Mouse (Mus musculus): ENCODE results near the gene Fbxo9.
"Not testable (repeated sequence)": the region's sequence is repeated elsewhere in the genome, so short reads cannot be mapped to it uniquely, and the experiment has no call there.

The Fbxo9 gene

DNA sequence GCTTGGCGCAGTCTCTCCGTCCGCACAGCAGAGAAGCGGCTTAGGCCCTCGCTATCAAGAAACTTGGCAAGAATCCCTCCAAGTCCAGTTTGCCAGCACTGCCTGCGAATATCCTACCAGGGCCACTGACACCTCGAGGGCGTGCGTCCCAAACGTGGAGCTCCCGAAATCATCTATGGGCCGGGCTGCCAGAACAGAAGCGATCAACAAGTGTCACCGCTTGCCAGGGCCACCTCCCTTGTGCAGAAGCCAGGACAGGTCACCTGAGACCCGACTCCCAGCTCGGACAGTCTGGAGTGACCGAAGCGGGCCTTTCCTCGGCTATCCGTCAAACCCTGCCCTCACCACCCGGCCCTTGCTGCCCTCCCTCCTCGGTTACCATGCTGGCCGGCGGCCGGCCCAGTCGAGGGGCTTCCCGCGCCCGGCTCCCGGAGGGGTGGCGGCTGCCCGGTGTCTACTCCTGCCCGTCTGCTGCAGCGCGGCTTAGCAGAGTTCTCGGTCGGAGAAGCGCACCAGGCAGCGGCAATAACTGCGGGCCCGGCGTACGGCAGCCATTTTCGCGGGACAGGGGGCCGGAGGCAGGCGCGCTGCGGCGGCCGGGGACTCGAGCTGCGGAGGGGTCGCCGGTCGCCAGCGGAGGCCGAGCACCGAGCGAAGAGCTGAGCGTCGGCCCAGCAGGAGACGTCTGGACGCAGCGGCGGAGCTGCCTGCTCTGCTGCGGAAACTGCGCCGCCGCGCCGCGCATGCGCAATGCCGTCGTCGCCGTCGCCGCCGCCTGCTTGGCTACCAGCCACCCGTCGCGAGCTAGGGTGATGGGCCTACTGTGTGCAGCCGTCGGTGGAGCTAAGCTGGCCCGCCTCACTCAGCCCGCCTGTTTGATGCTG, 711 bp downstream of the Fbxo9 start:
- DNase-seq, result peak; percentile 88

DNA sequence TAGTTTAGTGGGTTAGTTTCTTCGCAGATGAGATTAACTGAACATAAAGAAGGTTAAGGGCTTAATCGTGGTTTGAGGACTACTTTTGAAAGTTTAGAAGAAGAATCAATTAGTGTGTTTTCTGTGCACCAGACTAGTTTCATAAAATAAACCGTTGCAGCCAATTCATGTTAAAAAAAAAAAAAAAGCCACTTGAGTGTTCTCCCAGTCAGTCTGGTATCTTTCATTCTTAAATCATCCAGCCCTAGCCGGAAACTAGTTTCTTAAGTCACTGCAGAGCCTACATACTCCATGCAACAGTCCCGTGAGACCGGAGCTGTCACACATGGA, 1.3 kb downstream of the Fbxo9 start:
- no peak for DNase-seq

DNA sequence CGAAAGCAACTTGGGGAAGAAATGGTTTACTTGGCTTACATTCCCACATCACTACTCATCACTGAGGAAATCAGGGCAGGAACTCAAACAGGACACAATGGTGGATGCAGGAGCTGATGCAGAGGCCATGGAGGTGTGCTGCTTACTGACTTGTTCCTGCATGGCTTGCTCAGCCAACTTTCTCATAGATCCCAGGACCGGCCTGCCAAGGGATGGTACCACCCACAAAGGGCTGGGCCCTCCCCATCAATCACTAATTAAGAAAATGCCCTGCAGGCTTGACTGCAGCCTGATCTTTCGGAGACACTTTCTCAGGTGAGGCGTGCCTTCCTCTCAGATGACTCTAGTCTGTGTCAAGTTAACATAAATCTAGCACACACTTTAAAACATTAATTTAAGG, 2.0 kb downstream of the Fbxo9 start:
- DNase-seq, result no peak

DNA sequence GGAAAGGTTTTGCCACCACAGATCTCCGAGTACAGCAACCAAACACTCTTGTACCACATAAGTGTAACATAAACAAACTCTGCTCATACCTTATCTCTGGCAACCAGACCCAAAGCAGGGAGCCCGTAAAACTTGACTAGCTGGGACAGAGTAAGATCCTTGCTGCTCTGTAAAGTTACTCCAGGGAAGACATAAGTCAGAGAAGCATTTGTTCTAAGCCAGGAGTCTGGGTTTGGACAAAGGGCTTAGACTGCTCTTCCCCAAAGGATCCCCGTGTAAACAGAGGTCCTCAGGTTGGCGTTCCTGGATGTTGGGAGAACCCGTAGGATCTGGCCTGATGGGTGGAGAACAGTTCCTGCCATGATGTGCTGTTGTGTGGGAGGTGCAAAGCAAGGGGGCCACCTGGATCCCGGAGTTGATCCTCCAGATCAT, 3.3 kb downstream of the Fbxo9 start:
- no peak for DNase-seq

DNA sequence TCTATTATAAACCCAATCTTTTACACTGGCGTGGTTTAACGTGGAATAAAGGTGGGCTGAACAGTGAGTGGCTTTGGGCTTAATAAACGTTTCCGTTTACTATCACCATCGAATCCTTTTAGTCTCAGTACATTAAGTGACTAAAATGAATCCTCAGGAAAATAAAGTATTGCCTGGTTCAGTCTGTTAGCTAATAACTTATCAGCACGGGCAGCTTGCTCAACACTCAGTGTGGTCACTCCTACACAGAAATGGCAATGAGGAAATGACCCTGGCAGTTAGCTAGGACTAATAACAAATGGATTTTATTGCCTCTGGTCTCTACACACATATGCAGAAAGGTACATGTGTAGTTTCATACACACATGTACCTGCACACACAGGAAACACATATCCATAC, 3.9 kb downstream of the Fbxo9 start:
- DNase-seq, result no peak

DNA sequence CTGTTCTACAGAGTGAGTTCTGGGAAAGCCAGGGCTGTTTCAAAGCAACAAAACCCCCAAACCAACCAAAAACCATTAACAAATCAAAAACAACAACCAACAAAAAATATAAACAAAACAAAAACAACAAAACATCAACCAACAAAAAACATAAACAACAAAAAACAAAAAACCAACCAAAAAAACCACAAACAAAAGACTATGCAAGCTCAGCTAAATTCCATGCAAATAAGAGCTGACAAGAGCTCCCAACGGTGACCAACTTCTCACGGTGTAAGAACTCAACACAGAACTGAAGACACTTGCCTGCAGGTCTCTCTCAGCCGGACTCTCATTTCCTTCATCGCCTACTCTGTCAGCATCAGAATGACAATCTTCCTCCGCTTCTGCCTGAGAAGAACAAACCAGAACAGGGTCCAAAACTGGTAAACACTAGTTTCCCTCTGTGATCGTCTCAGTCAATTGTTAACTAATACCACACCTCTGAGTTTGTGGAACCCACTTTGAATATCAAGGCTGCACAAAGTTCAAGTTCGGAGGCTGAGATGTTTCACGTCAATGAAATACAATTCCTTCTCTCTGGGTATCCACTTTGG, 4.8 kb downstream of the Fbxo9 start:
- DNase-seq, result no peak

DNA sequence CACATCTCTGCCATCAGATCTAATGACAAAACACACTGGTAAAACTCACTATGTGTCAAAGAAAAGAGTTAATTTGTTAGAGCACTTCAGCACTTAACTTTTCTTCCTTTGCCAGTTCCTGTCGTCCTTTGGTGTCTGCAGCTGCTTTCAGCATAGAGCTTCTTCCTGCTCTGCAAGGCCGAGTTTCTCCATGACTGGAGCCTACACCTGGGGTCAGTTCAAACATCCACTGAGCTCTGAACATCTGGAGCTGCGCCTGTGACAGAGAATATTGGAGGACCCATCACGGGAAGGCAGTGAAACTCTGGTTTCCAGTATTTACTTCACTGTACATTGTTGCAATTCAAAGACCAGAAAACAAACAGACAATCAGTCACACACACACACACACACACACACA, 7.4 kb downstream of the Fbxo9 start:
- DNase-seq, result peak; percentile 47

DNA sequence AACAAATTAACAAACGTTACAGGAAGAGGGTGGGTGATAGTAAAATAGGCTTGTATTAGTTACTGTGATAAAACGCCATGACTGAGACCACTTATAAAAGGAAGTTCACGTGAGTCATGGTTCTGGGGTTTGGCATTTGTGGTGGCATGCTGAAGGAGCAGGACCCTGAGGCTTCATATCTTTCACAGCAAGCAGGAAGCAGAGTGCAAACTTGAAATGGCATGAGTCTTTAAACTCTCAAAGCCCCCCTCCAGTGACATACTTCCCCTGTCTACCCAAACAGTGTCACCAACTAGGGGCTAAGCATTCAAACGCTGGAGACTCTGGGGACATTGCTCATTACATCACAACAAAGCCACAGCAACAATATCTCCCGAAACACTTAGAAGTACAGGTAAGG, 7.9 kb downstream of the Fbxo9 start:
- DNase-seq, result peak; percentile 22

DNA sequence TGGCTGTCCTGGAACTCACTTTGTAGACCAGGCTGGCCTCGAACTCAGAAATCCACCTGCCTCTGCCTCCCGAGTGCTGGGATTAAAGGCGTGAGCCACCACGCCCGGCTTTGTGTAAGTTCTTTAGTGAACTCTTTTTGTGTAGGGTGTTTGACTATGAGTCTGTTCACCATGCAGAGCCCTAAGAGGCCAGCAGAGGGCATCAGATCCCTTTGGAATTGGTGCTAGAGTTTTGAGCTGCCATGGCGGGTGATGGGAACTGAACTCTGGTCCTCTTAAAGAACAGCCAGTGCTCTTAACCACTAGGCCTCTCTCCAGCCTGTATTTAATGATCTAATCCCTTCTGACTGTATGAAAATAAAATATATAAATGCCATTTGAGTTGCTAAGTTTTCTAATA, 12.5 kb downstream of the Fbxo9 start:
- peak; percentile 36 for DNase-seq

DNA sequence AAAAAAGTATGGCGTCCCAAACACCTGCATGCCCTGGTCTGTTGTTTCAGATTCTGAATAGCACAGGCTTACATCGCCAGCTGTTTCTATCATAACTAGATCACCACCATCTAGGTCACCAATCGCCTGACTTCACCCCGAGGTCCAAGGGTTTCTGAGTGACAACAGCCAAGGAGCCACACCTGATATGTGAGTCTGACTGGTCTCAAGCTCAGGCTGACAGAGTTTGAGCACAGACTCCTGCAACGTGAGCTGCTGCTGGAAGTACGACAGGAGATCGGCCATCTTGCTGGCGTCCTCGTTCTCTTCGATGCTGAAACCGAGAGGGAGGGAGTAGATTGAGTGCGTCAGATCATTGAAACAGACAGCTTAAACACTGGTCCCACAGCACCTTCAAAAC, 13.2 kb downstream of the Fbxo9 start:
- DNase-seq, result no peak

DNA sequence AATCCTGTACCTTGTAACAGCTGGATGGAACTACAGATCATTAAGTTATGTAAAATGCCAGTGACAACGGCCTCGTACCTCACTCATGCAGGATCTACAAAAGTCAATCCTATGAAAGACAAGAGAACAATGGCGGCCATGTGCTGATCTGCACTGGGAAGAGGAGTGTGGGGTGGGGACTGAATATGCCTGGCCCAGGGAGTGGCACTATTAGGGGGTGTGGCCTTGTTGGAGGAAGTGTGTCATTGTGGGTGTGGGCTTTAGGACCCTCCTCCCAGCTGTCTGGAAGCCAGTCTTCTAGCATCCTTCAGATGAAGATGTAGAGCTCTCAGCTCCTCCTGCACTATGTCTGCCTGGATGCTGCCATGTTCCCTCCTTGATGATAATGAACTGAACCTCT, 18.3 kb downstream of the Fbxo9 start:
- DNase-seq, result no peak

DNA sequence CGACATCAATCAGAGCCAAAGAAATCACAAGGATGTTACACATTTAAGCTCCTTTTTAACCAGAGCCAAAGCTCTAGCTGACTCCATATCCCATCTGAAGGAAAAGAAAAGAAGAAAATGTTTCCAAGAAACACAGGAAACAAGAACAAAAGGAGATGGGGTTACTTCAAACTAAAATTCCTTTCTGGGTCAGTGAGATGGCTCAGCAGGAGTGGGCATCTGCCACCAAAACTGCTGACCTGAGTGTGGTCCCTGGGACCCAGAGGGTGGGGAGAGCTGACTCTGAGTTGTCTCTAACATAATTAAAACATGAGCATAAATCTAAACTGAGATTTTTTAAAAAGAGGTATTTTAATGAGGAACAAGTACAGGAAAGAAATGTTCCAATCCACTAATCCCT, 19.0 kb downstream of the Fbxo9 start:
- no peak for DNase-seq

DNA sequence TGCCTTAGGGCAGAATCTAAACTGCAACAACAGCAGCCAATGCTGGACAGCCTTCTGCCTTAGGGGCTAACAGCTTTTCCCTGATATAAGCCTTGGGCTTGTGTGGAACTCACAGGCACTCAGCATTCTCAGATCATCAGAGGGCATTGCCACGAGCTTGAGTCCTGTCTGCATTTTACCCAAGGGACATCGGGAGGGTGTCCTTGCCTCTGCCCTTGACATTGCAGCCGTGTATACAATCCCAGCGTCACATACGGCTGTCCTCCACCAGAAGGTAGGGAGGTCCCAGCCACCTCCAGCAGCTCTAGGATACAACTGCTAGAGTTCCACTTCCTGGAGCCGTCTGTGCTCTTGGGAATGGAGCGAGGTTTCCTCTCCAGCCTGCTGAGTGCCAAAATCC, 19.9 kb downstream of the Fbxo9 start:
- DNase-seq, result no peak

DNA sequence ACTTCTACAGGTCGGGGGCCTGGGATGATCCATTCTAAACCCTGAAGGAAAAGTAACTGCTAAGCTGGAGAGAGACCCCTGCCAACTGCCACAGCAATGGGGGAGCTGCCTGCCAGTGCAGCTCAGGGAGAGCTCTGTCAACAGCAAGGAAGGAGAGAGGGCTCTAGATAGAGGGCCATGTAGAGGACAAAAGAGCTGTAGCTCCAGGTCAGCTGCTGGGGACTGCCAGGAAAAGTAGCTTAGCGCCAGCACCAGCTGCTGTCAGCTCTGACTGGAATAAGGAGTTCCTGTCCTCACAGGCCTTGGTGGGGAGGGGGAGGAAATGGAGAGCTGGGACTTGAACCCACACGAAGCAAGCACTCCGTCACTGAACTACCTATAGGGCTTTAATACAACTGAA, 20.3 kb downstream of the Fbxo9 start:
- DNase-seq, result no peak

DNA sequence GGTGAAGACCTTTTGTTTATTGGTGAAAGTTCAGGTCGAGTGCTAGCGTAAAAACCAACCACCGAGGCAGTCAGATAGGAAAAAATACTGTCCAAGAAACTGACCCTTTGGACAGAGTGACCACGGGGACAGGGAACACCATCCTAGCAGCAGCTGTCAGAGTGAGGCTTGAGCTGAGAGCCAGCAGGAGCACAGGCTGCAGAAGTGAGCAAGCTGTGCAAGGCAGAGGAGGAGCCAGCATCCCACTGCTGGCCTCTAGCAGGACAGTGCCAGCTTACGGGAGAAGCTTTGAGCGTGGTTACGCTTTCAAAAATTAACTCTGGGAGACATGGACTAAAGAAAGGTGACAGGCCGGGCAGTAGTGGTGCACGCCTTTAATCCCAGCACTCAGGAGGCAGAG, 21.1 kb downstream of the Fbxo9 start:
- no peak for DNase-seq

DNA sequence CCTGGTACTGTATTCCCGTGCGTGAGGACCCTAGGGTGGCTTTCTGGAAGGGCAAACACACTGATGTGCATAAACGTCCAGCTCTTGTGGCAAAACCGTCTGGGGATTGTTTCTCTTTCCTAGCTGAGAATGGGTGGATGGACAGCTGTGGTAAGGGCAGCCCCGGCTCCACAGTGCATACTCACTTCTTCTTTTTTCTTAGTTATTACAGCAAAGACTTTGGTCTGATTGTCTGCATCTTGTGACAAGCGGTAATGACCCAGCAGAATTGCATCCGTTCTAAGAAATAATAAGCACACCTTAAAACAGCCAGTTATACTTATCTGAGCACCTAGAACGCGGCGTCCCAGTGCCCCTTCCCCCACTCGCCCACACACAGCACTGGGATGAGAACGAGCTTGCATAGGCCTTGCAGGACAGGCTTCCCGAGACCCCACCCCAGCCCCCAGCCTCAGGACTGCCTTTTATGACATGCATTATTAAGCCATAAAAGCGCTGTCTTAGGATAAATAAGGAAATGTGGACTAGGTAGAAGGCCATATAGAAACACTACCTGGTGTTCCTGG, 23.1 kb downstream of the Fbxo9 start:
- DNase-seq, result no peak

DNA sequence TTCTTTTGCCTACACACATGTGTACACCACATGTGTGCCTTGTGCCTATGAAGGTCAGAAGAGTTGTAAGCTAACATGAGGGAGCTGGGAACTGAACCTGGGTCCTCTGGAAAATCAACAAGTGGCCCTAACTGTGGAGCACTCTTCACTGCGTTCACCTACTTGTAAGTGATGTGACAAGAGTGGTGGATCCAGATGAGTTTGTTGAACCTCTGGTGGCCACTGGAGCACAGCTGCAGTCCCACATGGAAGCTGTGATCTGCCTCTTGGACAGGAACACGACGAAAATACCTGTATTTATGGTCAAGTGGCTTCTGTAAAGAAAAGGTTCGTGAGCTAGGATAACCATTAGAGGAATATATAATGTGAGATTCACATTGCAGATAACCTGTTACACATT, 24.5 kb downstream of the Fbxo9 start:
- DNase-seq, result no peak

DNA sequence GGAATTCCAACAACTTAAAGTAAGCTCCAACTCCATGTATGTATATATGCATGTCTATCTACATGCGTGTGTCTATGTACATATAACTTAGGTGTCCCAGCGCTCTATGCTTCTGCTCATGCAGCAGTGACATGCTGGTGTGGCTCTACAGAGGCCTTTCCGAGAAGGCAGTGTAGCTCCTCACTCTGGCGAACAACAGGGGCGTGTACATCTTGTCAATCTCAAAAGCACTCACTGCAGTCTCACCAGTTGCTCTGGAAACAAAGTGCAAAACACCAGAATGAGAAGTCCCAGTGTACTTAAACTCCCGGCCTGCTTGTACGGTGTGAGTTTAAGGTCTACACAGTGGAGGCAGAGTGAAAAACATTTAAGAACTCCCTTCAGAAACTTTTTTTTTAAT, 27.0 kb downstream of the Fbxo9 start:
- no peak for DNase-seq

DNA sequence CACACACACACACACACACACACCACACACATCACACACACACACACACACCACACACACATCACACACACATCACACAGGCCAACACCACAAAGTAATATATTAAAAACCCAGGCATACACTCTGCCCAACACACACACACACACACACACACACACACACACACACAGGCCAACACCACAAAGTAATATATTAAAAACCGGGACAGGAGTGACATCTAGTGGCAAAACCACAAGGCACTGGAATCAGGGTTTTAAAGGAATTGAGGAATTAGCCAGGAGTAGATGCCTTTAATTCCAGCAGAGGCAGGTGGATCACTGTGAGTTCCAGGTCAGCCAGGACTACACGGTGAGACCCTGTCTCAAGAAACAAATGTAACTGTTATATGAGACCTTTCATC, 30.6 kb downstream of the Fbxo9 start:
- no peak for DNase-seq

DNA sequence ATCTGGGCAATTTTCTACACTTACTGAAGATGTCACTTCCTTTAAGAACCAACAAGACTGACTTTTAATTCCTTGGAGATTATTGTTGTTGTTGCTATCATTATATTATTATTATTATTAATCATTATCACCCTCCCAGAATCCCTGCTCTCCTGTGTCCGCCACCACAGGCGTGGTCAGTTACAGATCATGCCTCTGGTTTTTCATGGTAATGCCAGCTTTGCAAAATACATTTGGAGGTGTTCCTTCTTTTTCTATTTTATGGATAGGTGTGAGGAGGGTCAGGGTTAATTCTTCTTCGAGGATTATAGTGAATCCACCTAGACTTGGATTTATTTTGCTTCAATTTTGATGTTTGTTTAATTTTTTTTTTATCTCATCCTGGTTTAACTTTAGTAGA, 33.6 kb downstream of the Fbxo9 start:
- no peak for DNase-seq

DNA sequence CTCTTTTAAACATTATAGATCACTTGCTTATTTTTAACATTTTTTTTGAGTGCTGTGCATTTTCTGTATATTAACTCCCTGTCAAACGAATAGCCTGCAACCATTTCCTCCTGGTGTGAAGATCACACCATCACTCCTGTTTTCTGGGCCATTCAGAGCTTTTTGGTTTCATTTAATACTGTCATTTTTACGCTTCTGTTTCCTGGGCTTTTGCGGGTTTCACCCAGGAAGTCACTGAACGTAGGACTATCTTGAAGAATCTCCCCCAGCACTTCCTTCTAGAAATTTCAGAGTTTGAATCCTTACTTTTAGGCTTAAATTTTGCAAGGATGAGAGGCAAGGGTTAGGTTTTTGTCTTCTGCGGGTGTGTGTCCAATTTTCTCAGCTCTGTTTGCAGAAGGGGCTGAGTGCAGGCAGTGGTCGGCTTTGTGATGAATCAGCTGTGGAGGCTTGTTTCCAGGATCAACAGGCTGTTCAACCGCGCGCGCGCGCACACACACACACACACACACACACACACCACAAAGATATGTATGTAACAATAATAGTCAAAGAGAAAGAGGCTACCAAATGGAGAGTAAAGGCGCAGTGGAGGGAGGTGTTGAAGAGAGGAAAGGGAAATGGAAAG, 35.0 kb downstream of the Fbxo9 start:
- DNase-seq, result peak; percentile 18

DNA sequence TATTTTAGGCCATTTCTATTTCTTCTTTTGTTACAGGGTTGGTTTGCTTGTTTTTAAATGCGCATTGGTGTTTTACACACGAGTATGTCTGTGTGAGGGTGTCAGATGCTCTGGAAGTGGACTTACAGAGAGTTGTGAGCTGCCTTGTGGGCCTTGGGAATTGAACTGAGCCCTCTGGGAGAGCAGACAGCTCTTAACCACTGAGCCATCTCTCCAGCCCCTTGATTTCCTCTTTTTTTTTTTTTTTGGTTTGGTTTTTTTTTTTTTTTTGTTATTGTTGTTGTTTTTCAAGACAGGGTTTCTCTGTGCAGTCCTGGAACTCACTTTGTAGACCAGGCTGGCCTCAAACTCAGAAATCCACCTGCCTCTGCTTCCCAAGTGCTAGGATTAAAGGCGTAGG, 35.6 kb downstream of the Fbxo9 start:
- DNase-seq, result not testable (repeated sequence)

DNA sequence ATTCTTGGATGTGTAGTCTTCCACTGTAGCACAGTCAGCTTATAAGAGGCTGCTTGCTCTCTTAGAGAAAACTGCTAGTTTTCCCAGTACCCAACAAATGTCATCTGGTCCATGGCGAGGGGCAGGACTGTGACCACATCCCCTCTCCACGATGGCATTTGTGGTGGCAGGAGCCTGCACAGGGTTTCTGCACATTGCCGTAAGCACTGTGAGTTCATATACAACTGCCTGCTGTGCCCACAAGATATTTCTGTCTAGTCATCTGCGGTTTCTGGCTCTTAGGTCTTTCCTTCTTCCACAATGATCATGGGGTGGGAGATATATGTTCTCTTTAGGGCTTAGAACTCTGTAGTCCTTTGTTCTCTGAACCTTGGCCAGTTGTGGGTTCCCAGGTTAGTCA, 37.2 kb downstream of the Fbxo9 start:
- DNase-seq, result no peak

DNA sequence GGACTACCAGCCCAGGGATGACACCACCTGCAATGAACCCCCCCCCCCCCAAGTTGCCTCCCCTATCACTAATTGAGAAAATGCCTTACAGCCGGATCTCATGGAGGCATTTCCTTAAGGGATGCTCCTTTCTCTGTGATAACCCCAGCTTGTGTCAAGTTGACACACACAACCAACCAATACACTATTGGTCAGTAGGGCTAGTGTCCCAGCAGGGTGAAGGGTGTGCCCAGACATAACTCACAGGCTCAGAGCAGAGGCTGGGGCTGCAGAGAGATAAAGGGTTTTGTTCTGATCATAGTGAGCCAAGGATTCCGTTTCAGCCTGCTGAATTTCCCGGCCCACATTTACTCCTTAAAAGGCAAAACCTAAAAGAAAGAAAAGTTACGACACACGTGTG, 38.4 kb downstream of the Fbxo9 start:
- DNase-seq, result no peak
